Mouse (Mus musculus) heart, postnatal 14 days (tissue): ENCODE measurements around the gene Tmco1. TPM values are rescaled to one million over a fixed set of nuclear protein-coding genes. Genes with fewer than 3 reads are reported as not detected.

ENCODE experiments used
- DNase-seq, 2 experiments: peaks; one replicate each; pipeline ENCODE4 v3.0.0; 2021 to 2022
- intact Hi-C: fragments of 180-260 bp; cut with DNase I; formaldehyde crosslinking; loops from one replicate; pipeline ENCODE4 v1.15.1; 2025
- total RNA-seq, 2 experiments: library from RNA; stranded (reverse); gene quantifications; 2 replicates each; pipeline ENCODE4 v1.2.3; 2021

The Tmco1 gene
- total RNA-seq, 2 experiments from 2014 or later: 80.6 to 86.5 TPM

- intact Hi-C loops: loop anchor here (2.0 kb wide), 1 partner anchor 27 kb away; the partner anchor contains the start of gene Tmco1
- DNase-seq: no peak
Measured at GRCm38 (mm10) chr1:167282112-167282511, 26.1 kb upstream of the Tmco1 start.

- intact Hi-C loops: loop anchor here (2.0 kb wide), 1 partner anchor 26 kb away; the partner anchor contains the start of gene Tmco1
- no peak for DNase-seq
Measured at GRCm38 (mm10) chr1:167282768-167283167, 25.4 kb upstream of the Tmco1 start.

- intact Hi-C loops: loop anchor here (2.0 kb wide), 3 partner anchors 25 to 63 kb away; partner anchors contain the start of gene Tmco1
- DNase-seq: peak; percentile 49 to 53
Measured at GRCm38 (mm10) chr1:167283441-167284257, 24.5 kb upstream of the Tmco1 start.

- peak; percentile 62 to 64 for DNase-seq
- intact Hi-C loops: loop anchor here (2.0 kb wide), 2 partner anchors 50 to 64 kb away; no protein-coding TSS in a partner anchor
Measured at GRCm38 (mm10) chr1:167284258-167284836, 23.8 kb upstream of the Tmco1 start.

- peak; percentile 87 for DNase-seq
- intact Hi-C loops: loop anchor here (2.0 kb wide), 2 partner anchors 50 to 64 kb away; no protein-coding TSS in a partner anchor
Measured at GRCm38 (mm10) chr1:167284837-167285319, 23.3 kb upstream of the Tmco1 start.

- no peak for DNase-seq
- intact Hi-C loops: loop anchor here (2.0 kb wide), 2 partner anchors 50 to 64 kb away; no protein-coding TSS in a partner anchor
Measured at GRCm38 (mm10) chr1:167285320-167285355, 23.0 kb upstream of the Tmco1 start, which contains the start of gene Uck2. Uck2 (minus strand) TSS chr1:167285320.

GRCm38 (mm10) chr1:167285356-167285755 lies 22.8 kb upstream of the Tmco1 start:
- no peak for DNase-seq
- intact Hi-C loops: loop anchor here (2.0 kb wide), 2 partner anchors 51 to 65 kb away; no protein-coding TSS in a partner anchor

- intact Hi-C loops: no loop called here
- DNase-seq: no peak
Measured at GRCm38 (mm10) chr1:167287156-167287555, 21.0 kb upstream of the Tmco1 start.

GRCm38 (mm10) chr1:167288665-167289538 lies 19.3 kb upstream of the Tmco1 start:
- DNase-seq: peak in 1 of 2 experiments; percentile 27
- intact Hi-C loops: no loop called here

GRCm38 (mm10) chr1:167289567-167290262 lies 18.5 kb upstream of the Tmco1 start:
- intact Hi-C loops: no loop called here
- DNase-seq: peak; percentile 31 to 38

- intact Hi-C loops: no loop called here
- no peak for DNase-seq
Measured at GRCm38 (mm10) chr1:167290263-167290592, 17.9 kb upstream of the Tmco1 start.

- intact Hi-C loops: no loop called here
Measured at GRCm38 (mm10) chr1:167291610-167292009, 16.6 kb upstream of the Tmco1 start.

GRCm38 (mm10) chr1:167292447-167292846 lies 15.7 kb upstream of the Tmco1 start:
- peak; percentile 55 to 59 for DNase-seq
- intact Hi-C loops: no loop called here

More at GRCm38 (mm10) chr1:167291610-167292009, 16.6 kb upstream of the Tmco1 start:
- DNase-seq: no peak

- intact Hi-C loops: no loop called here
Measured at GRCm38 (mm10) chr1:167295679-167296402, 12.3 kb upstream of the Tmco1 start.

GRCm38 (mm10) chr1:167300122-167300521 lies 8.1 kb upstream of the Tmco1 start:
- intact Hi-C loops: no loop called here
- DNase-seq: no peak

More at GRCm38 (mm10) chr1:167295679-167296402, 12.3 kb upstream of the Tmco1 start:
- DNase-seq: no peak

- intact Hi-C loops: loop anchor here (2.0 kb wide), 1 partner anchor 31 kb away; no protein-coding TSS in a partner anchor
- no peak for DNase-seq
Measured at GRCm38 (mm10) chr1:167305501-167306137, 2.6 kb upstream of the Tmco1 start.

GRCm38 (mm10) chr1:167306451-167307240 lies 1.5 kb upstream of the Tmco1 start:
- peak; percentile 43 for DNase-seq
- intact Hi-C loops: loop anchor here (2.0 kb wide), 1 partner anchor 30 kb away; no protein-coding TSS in a partner anchor

- intact Hi-C loops: loop anchor here (2.0 kb wide), 2 partner anchors 25 to 29 kb away; no protein-coding TSS in a partner anchor
- no peak for DNase-seq
Measured at GRCm38 (mm10) chr1:167307674-167308073, 504 bp upstream of the Tmco1 start.
